Mouse (Mus musculus): ENCODE data around the gene Wdr89.

Gene Wdr89

GRCm38 (mm10) chr12:75663646-75664515 lies 5.5 kb downstream of the Wdr89 start:
- TF ChIP-seq POU5F1 (IDR thresholded peaks at IDR 0.05; ENCODE audit: borderline replicate concordance, low read length) (no peak), CTCF (conservative IDR thresholded peaks at IDR 0.05; ENCODE audit: low read length) (no peak), NANOG (IDR thresholded peaks at IDR 0.05; ENCODE audit: borderline replicate concordance, low read length) (no peak; the same call in 1 of the 2 replicates)
- Histone ChIP-seq H3K4me1 (replicated peaks; ENCODE audit: low read depth, low read length) (peaks cover 64% of the 10 kb centered on the region), H3K9me3 (ENCODE audit: low read length) (no peaks in the 10 kb centered on the region), H3K27me3 (ENCODE audit: insufficient read depth, low read length) (no peaks in the 10 kb centered on the region), H3K4me3 (replicated peaks; ENCODE audit: low read length) (no peak overlapping the region), H3K36me3 (ENCODE audit: insufficient read depth, low read length) (peaks cover 53% of the 10 kb centered on the region)

GRCm38 (mm10) chr12:75662376-75662775 lies 7.0 kb downstream of the Wdr89 start:
- TF ChIP-seq CTCF (conservative IDR thresholded peaks at IDR 0.05; ENCODE audit: low read length) (no peak), POU5F1 (IDR thresholded peaks at IDR 0.05; ENCODE audit: borderline replicate concordance, low read length) (no peak), NANOG (IDR thresholded peaks at IDR 0.05; ENCODE audit: borderline replicate concordance, low read length) (no peak)
- no peak overlapping the region for H3K4me3 ChIP-seq (replicated peaks; ENCODE audit: low read length)
- H3K27me3 ChIP-seq (ENCODE audit: insufficient read depth, low read length) = no peaks in the 10 kb centered on the region
- no peaks in the 10 kb centered on the region for H3K9me3 ChIP-seq (ENCODE audit: low read length)
- H3K36me3 ChIP-seq (ENCODE audit: insufficient read depth, low read length) = peaks cover 53% of the 10 kb centered on the region
- H3K4me1 ChIP-seq (replicated peaks; ENCODE audit: low read depth, low read length) = peaks cover 58% of the 10 kb centered on the region

- no peaks in the 10 kb centered on the region for H3K9me3 ChIP-seq (ENCODE audit: low read length)
- H3K36me3 ChIP-seq (ENCODE audit: insufficient read depth, low read length) = peaks cover 39% of the 10 kb centered on the region
- H3K4me3 ChIP-seq (replicated peaks; ENCODE audit: low read length) = no peak overlapping the region
- TF ChIP-seq POU5F1 (IDR thresholded peaks at IDR 0.05; ENCODE audit: borderline replicate concordance, low read length) = no peak
- TF ChIP-seq CTCF (conservative IDR thresholded peaks at IDR 0.05; ENCODE audit: low read length) = no peak
- no peak for TF ChIP-seq NANOG (IDR thresholded peaks at IDR 0.05; ENCODE audit: borderline replicate concordance, low read length)
- H3K27me3 ChIP-seq (ENCODE audit: insufficient read depth, low read length) = no peaks in the 10 kb centered on the region
- H3K4me1 ChIP-seq (replicated peaks; ENCODE audit: low read depth, low read length) = peaks cover 28% of the 10 kb centered on the region
Observed at GRCm38 (mm10) chr12:75658403-75658802, 10.9 kb downstream of the Wdr89 start.

DNA sequence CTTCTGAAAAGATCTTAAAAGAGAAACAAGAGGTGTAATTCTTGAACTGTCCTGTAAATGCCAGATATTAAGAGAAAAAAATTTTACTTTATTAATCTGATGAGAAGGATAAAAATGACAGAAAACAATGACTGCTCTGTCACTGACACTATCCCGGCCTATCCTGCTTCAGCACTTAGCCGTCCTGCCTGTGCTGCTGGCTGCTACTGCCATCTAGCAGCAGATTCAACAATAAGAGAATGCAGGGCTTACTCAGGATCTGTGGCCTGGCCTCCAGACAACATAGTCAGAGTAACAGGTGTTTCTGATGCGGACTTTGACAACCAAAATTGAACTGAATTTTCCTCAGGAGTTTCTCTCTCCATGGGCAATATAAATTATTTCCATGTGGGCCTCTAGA lies 12.8 kb downstream of the Wdr89 start:
- H3K4me1 ChIP-seq (replicated peaks; ENCODE audit: low read depth, low read length) = peaks cover 26% of the 10 kb centered on the region
- H3K9me3 ChIP-seq (ENCODE audit: low read length) = no peaks in the 10 kb centered on the region
- TF ChIP-seq POU5F1 (IDR thresholded peaks at IDR 0.05; ENCODE audit: borderline replicate concordance, low read length) (no peak), CTCF (conservative IDR thresholded peaks at IDR 0.05; ENCODE audit: low read length) (no peak), NANOG (IDR thresholded peaks at IDR 0.05; ENCODE audit: borderline replicate concordance, low read length) (no peak)
- peaks cover 33% of the 10 kb centered on the region for H3K36me3 ChIP-seq (ENCODE audit: insufficient read depth, low read length)
- H3K4me3 ChIP-seq (replicated peaks; ENCODE audit: low read length) = no peak overlapping the region
- no peaks in the 10 kb centered on the region for H3K27me3 ChIP-seq (ENCODE audit: insufficient read depth, low read length)

- Histone ChIP-seq H3K9me3 (ENCODE audit: low read length) (no peaks in the 10 kb centered on the region), H3K4me1 (replicated peaks; ENCODE audit: low read depth, low read length) (peaks cover 31% of the 10 kb centered on the region), H3K4me3 (replicated peaks; ENCODE audit: low read length) (no peak overlapping the region), H3K36me3 (ENCODE audit: insufficient read depth, low read length) (peaks cover 35% of the 10 kb centered on the region), H3K27me3 (ENCODE audit: insufficient read depth, low read length) (no peaks in the 10 kb centered on the region)
- TF ChIP-seq NANOG (IDR thresholded peaks at IDR 0.05; ENCODE audit: borderline replicate concordance, low read length) = no peak
- no peak for TF ChIP-seq POU5F1 (IDR thresholded peaks at IDR 0.05; ENCODE audit: borderline replicate concordance, low read length)
- TF ChIP-seq CTCF (conservative IDR thresholded peaks at IDR 0.05; ENCODE audit: low read length) = no peak
Observed at GRCm38 (mm10) chr12:75654247-75654801, 15.0 kb downstream of the Wdr89 start.

DNA sequence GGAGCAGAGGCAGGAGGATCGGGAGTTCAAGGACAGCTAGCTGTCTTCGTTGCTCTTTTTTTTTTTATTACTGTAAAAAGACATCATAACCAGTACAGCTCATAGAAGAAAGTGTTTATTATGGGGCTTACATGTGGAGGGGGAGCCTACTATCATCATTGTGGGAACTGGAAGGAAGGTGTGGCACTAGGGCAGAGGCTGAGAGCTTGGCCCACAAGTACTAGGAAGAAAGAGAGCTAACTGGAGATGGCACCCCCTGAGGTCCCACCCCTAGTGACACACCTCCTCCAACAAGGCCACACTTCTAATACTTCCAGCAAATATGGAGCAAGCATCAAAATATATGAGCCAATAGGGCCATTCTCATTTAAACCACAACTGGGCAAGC lies 19.6 kb downstream of the Wdr89 start:
- TF ChIP-seq POU5F1 (IDR thresholded peaks at IDR 0.05; ENCODE audit: borderline replicate concordance, low read length) = no peak
- no peak for TF ChIP-seq CTCF (conservative IDR thresholded peaks at IDR 0.05; ENCODE audit: low read length)
- TF ChIP-seq NANOG (IDR thresholded peaks at IDR 0.05; ENCODE audit: borderline replicate concordance, low read length) = no peak
- no peak overlapping the region for H3K4me3 ChIP-seq (replicated peaks; ENCODE audit: low read length)
- H3K9me3 ChIP-seq (ENCODE audit: low read length) = no peaks in the 10 kb centered on the region
- H3K4me1 ChIP-seq (replicated peaks; ENCODE audit: low read depth, low read length) = peaks cover 42% of the 10 kb centered on the region
- no peaks in the 10 kb centered on the region for H3K27me3 ChIP-seq (ENCODE audit: insufficient read depth, low read length)
- H3K36me3 ChIP-seq (ENCODE audit: insufficient read depth, low read length) = peaks cover 46% of the 10 kb centered on the region

GRCm38 (mm10) chr12:75649058-75649705 lies 20.2 kb downstream of the Wdr89 start:
- no peak overlapping the region for H3K4me3 ChIP-seq (replicated peaks; ENCODE audit: low read length)
- H3K36me3 ChIP-seq (ENCODE audit: insufficient read depth, low read length) = peaks cover 48% of the 10 kb centered on the region
- no peaks in the 10 kb centered on the region for H3K27me3 ChIP-seq (ENCODE audit: insufficient read depth, low read length)
- TF ChIP-seq POU5F1 (IDR thresholded peaks at IDR 0.05; ENCODE audit: borderline replicate concordance, low read length) = no peak
- no peak for TF ChIP-seq NANOG (IDR thresholded peaks at IDR 0.05; ENCODE audit: borderline replicate concordance, low read length)
- no peak for TF ChIP-seq CTCF (conservative IDR thresholded peaks at IDR 0.05; ENCODE audit: low read length)
- peaks cover 42% of the 10 kb centered on the region for H3K4me1 ChIP-seq (replicated peaks; ENCODE audit: low read depth, low read length)
- no peaks in the 10 kb centered on the region for H3K9me3 ChIP-seq (ENCODE audit: low read length)

GRCm38 (mm10) chr12:75648281-75648680 lies 21.1 kb downstream of the Wdr89 start:
- Histone ChIP-seq H3K27me3 (ENCODE audit: insufficient read depth, low read length) (no peaks in the 10 kb centered on the region), H3K4me3 (replicated peaks; ENCODE audit: low read length) (peak overlapping the region; percentile 46), H3K9me3 (ENCODE audit: low read length) (no peaks in the 10 kb centered on the region), H3K4me1 (replicated peaks; ENCODE audit: low read depth, low read length) (peaks cover 39% of the 10 kb centered on the region), H3K36me3 (ENCODE audit: insufficient read depth, low read length) (peaks cover 48% of the 10 kb centered on the region)
- TF ChIP-seq CTCF (conservative IDR thresholded peaks at IDR 0.05; ENCODE audit: low read length) = peak; percentile 46
- TF ChIP-seq POU5F1 (IDR thresholded peaks at IDR 0.05; ENCODE audit: borderline replicate concordance, low read length) = no peak

All from E14TG2a.4 (cell line).